Mouse (Mus musculus) CH12.LX (cell line): ENCODE results near the gene Wrap53.

ENCODE experiments used
- CHD2 ChIP-seq: IDR thresholded peaks from 2 replicates; pipeline ENCODE4 v1.6.1; 2011; ENCODE audit warnings: low read length, improper control_type of control experiment
- CTCF ChIP-seq, 2 experiments: IDR thresholded peaks in 1 of 2; conservative IDR thresholded peaks in 1 of 2; 2 replicates each; pipeline ENCODE4 v1.5.1; 2011 to 2012; ENCODE audit warnings: low read depth in 2 of 2, low read length in 2 of 2, improper control_type of control experiment in 1 of 2, inconsistent platforms in 1 of 2, mild to moderate bottlenecking in 1 of 2, moderate library complexity in 1 of 2
- ETS1 ChIP-seq: conservative IDR thresholded peaks from 2 replicates; pipeline ENCODE4 v1.6.1; 2012; ENCODE audit warnings: low read depth, mild to moderate bottlenecking, inconsistent platforms, low read length, improper control_type of control experiment, moderate library complexity
- JUN ChIP-seq: IDR thresholded peaks from 2 replicates; pipeline ENCODE4 v1.6.1; 2011; ENCODE audit warnings: low read depth, mild to moderate bottlenecking, low read length, improper control_type of control experiment, moderate library complexity; ENCODE audit not compliant: insufficient read depth
- JUND ChIP-seq: conservative IDR thresholded peaks from 2 replicates; pipeline ENCODE4 v1.6.1; 2011; ENCODE audit warnings: low read depth, low read length, improper control_type of control experiment
- POLR2A ChIP-seq: IDR thresholded peaks from 2 replicates; pipeline ENCODE4 v1.6.1; 2011; ENCODE audit warnings: low read depth, mild to moderate bottlenecking, improper control_type of control experiment, low read length
- SMC3 ChIP-seq: IDR thresholded peaks from 2 replicates; pipeline ENCODE4 v1.6.1; 2011; ENCODE audit warnings: low read depth, low read length, improper control_type of control experiment
- TCF12 ChIP-seq: IDR thresholded peaks from 2 replicates; pipeline ENCODE4 v1.6.1; 2014; ENCODE audit warnings: low read depth, mild to moderate bottlenecking, inconsistent platforms, low read length, improper control_type of control experiment
- USF1 ChIP-seq: IDR thresholded peaks from 2 replicates; pipeline ENCODE4 v1.6.1; 2014; ENCODE audit warnings: low read depth, mild to moderate bottlenecking, inconsistent platforms, low read length, improper control_type of control experiment
- ZC3H11A ChIP-seq: IDR thresholded peaks from 2 replicates; pipeline ENCODE4 v1.6.1; 2012; ENCODE audit warnings: low read depth, mild to moderate bottlenecking, inconsistent platforms, low read length, improper control_type of control experiment

GRCm38 (mm10) chr11:69578301-69578700 lies 1.8 kb downstream of the Wrap53 start:
- TF ChIP-seq CTCF (conservative IDR thresholded peaks at IDR 0.05 in 1 of 2, IDR thresholded peaks at IDR 0.05 in 1 of 2; ENCODE audit: low read depth in 2 of 2, low read length in 2 of 2) (no peak), TCF12 (no peak), POLR2A (no peak), USF1 (no peak), JUND (no peak), SMC3 (no peak), CHD2 (no peak), JUN (no peak), ETS1 (no peak), ZC3H11A (no peak)
